Mouse (Mus musculus) embryonic facial prominence, embryonic 13.5 days (tissue): Measurements from ENCODE around the gene Gm11060. TPM values are rescaled to one million over a fixed set of nuclear protein-coding genes. Genes with fewer than 3 reads are reported as not detected.

Experiments
- ATAC-seq: fragments of 200-750 bp; cut with Nextera tagmentation; 2 replicates; pipeline ENCODE4 v1.8.0; 2017; ENCODE audit warnings: low read depth; ENCODE audit not compliant: insufficient number of reproducible peaks, insufficient read depth, low FRiP score, low TSS enrichment
- H3K27ac ChIP-seq: fragments of 300-500 bp; sonication (generic); 2 replicates; pipeline ENCODE4 v1.5.1; 2015; ENCODE audit warnings: moderate library complexity, mild to moderate bottlenecking, inconsistent platforms
- H3K27me3 ChIP-seq: fragments of 300-500 bp; sonication (generic); 2 replicates; pipeline ENCODE4 v1.6.1; 2015; ENCODE audit warnings: mild to moderate bottlenecking, inconsistent platforms
- H3K36me3 ChIP-seq: fragments of 300-500 bp; sonication (generic); 2 replicates; pipeline ENCODE4 v1.6.1; 2015; ENCODE audit warnings: mild to moderate bottlenecking, inconsistent platforms
- H3K4me1 ChIP-seq: fragments of 300-500 bp; sonication (generic); 2 replicates; pipeline ENCODE4 v1.6.1; 2015; ENCODE audit warnings: inconsistent platforms
- H3K4me2 ChIP-seq: fragments of 300-500 bp; sonication (generic); 2 replicates; pipeline ENCODE4 v1.6.1; 2015; ENCODE audit warnings: moderate library complexity, mild to moderate bottlenecking, inconsistent platforms
- H3K4me3 ChIP-seq: fragments of 300-500 bp; sonication (generic); 2 replicates; pipeline ENCODE4 v1.5.1; 2015; ENCODE audit warnings: mild to moderate bottlenecking, inconsistent platforms
- H3K9ac ChIP-seq: fragments of 300-500 bp; sonication (generic); 2 replicates; pipeline ENCODE4 v1.6.1; 2015; ENCODE audit warnings: mild to moderate bottlenecking, inconsistent platforms
- H3K9me3 ChIP-seq: fragments of 300-500 bp; sonication (generic); 2 replicates; pipeline ENCODE4 v1.6.1; 2016; ENCODE audit warnings: inconsistent platforms
- WGBS: fragments of 180-500 bp; shearing (Covaris S2); methylation state at CpG from one replicate; pipeline ENCODE4 v1.1.7; 2015; ENCODE audit warnings: mixed read lengths; 5-methylcytosine and 5-hydroxymethylcytosine counted together
- polyA plus RNA-seq: library from polyadenylated mRNA; unstranded; fragments of >200 nt; fragmentation: Nextera tagmentation; extraction: Ambion mirVana; gene quantifications from 2 replicates; pipeline ENCODE4 v1.2.1, GENCODE M21; 2015

The Gm11060 gene
- polyA plus RNA-seq, 1 experiment from 2014 or later: not detected

- under 1% methylated on average over 32 of the region's 32 CpGs for WGBS
- H3K9ac ChIP-seq: no peak overlapping the region
- no peak overlapping the region for H3K4me2 ChIP-seq
- H3K9me3 ChIP-seq: no peaks in the 10 kb centered on the region
- no peaks in the 10 kb centered on the region for H3K36me3 ChIP-seq
- no peak overlapping the region for H3K4me3 ChIP-seq
- H3K4me1 ChIP-seq: peaks cover 21% of the 10 kb centered on the region
- no peak overlapping the region for H3K27ac ChIP-seq
- ATAC-seq: no peak
- H3K27me3 ChIP-seq: peaks cover 100% of the 10 kb centered on the region
Observed at GRCm38 (mm10) chr2:105130351-105131060, 38.7 kb downstream of the Gm11060 start.

GRCm38 (mm10) chr2:105131061-105131810 lies 39.4 kb downstream of the Gm11060 start:
- Histone ChIP-seq H3K27ac (no peak overlapping the region), H3K9me3 (no peaks in the 10 kb centered on the region), H3K27me3 (peaks cover 100% of the 10 kb centered on the region), H3K4me1 (peaks cover 20% of the 10 kb centered on the region), H3K9ac (no peak overlapping the region), H3K4me3 (no peak overlapping the region), H3K36me3 (no peaks in the 10 kb centered on the region), H3K4me2 (no peak overlapping the region)
- WGBS: 4% methylated on average over 12 of the region's 12 CpGs
- ATAC-seq: no peak

- no peak overlapping the region for H3K4me3 ChIP-seq
- H3K9ac ChIP-seq: no peak overlapping the region
- peaks cover 100% of the 10 kb centered on the region for H3K27me3 ChIP-seq
- H3K4me2 ChIP-seq: no peak overlapping the region
- ATAC-seq: no peak
- no peaks in the 10 kb centered on the region for H3K9me3 ChIP-seq
- WGBS: 10% methylated on average over 2 of the region's 2 CpGs
- no peaks in the 10 kb centered on the region for H3K36me3 ChIP-seq
- no peak overlapping the region for H3K27ac ChIP-seq
- peaks cover 15% of the 10 kb centered on the region for H3K4me1 ChIP-seq
Observed at GRCm38 (mm10) chr2:105131811-105132100, 39.9 kb downstream of the Gm11060 start.

- Histone ChIP-seq H3K4me1 (peaks cover 9% of the 10 kb centered on the region), H3K36me3 (no peaks in the 10 kb centered on the region), H3K9ac (no peak overlapping the region), H3K27me3 (peaks cover 100% of the 10 kb centered on the region), H3K27ac (no peak overlapping the region), H3K9me3 (no peaks in the 10 kb centered on the region), H3K4me2 (no peak overlapping the region), H3K4me3 (no peak overlapping the region; the same call in 1 of the 2 replicates)
- 1% methylated on average over 17 of the region's 17 CpGs for WGBS
- ATAC-seq: no peak
Observed at GRCm38 (mm10) chr2:105132300-105132699, 40.5 kb downstream of the Gm11060 start.

GRCm38 (mm10) chr2:105132933-105133795 lies 41.3 kb downstream of the Gm11060 start:
- Histone ChIP-seq H3K9me3 (no peaks in the 10 kb centered on the region), H3K4me1 (peaks cover 7% of the 10 kb centered on the region; the same call in 1 of the 2 replicates), H3K36me3 (no peaks in the 10 kb centered on the region), H3K4me3 (no peak overlapping the region), H3K27me3 (peaks cover 100% of the 10 kb centered on the region), H3K27ac (no peak overlapping the region), H3K9ac (no peak overlapping the region), H3K4me2 (no peak overlapping the region)
- no peak for ATAC-seq
- WGBS: 1% methylated on average over 43 of the region's 43 CpGs

- H3K4me2 ChIP-seq: no peak overlapping the region
- H3K9me3 ChIP-seq: no peaks in the 10 kb centered on the region
- peaks cover 100% of the 10 kb centered on the region for H3K27me3 ChIP-seq
- no peak overlapping the region for H3K9ac ChIP-seq
- peaks cover 7% of the 10 kb centered on the region; the same call in 1 of the 2 replicates for H3K4me1 ChIP-seq
- H3K36me3 ChIP-seq: no peaks in the 10 kb centered on the region
- WGBS: under 1% methylated on average over 19 of the region's 19 CpGs
- no peak for ATAC-seq
- H3K27ac ChIP-seq: no peak overlapping the region
- peak overlapping the region; percentile 1; the same call in 1 of the 2 replicates for H3K4me3 ChIP-seq
Observed at GRCm38 (mm10) chr2:105134296-105134695, 42.5 kb downstream of the Gm11060 start.

GRCm38 (mm10) chr2:105139471-105139870 lies 47.7 kb downstream of the Gm11060 start:
- Histone ChIP-seq H3K9me3 (no peaks in the 10 kb centered on the region), H3K36me3 (no peaks in the 10 kb centered on the region), H3K27ac (no peak overlapping the region), H3K4me3 (no peak overlapping the region), H3K4me1 (no peaks in the 10 kb centered on the region), H3K27me3 (peaks cover 76% of the 10 kb centered on the region), H3K4me2 (no peak overlapping the region), H3K9ac (no peak overlapping the region)
- 77% methylated on average over 7 of the region's 7 CpGs for WGBS
- ATAC-seq: no peak

- Histone ChIP-seq H3K36me3 (no peaks in the 10 kb centered on the region), H3K27me3 (peaks cover 57% of the 10 kb centered on the region), H3K9me3 (no peaks in the 10 kb centered on the region), H3K9ac (no peak overlapping the region), H3K27ac (no peak overlapping the region), H3K4me2 (no peak overlapping the region), H3K4me3 (no peak overlapping the region), H3K4me1 (no peaks in the 10 kb centered on the region)
- no peak for ATAC-seq
- 50% methylated on average over 7 of the region's 7 CpGs for WGBS
Observed at GRCm38 (mm10) chr2:105141371-105141770, 49.6 kb downstream of the Gm11060 start.

Other genes starting within 250 kb of the Gm11060 start
- 2.8 and 3.0 TPM in 2 replicates for gene Prrg4, start 242.1 kb upstream of the Gm11060 start, polyA plus RNA-seq
- 9.5 and 11.2 TPM in 2 replicates for gene Ccdc73, start 224.2 kb upstream of the Gm11060 start, polyA plus RNA-seq
- 270 and 278 TPM in 2 replicates for gene Eif3m, start 74.9 kb upstream of the Gm11060 start, polyA plus RNA-seq
- gene Wt1, start 34.5 kb downstream of the Gm11060 start, polyA plus RNA-seq: 0.21 and 0.24 TPM in 2 replicates
- 0.21 TPM in 1 of 2 replicates, not detected in the other for gene Them7, start 132.3 kb downstream of the Gm11060 start, polyA plus RNA-seq